Mouse (Mus musculus) lung, embryonic 14.5 days (tissue): ENCODE measurements around the gene Tmem131. TPM values are rescaled to one million over a fixed set of nuclear protein-coding genes. Genes with fewer than 3 reads are reported as not detected.

Source experiments
- ATAC-seq: fragments of 200-750 bp; cut with Nextera tagmentation; 2 replicates; pipeline ENCODE4 v1.8.0; 2017; ENCODE audit warnings: mild to moderate bottlenecking, moderate TSS enrichment, moderate library complexity; ENCODE audit not compliant: insufficient read depth
- DNase-seq: peaks from one replicate; pipeline ENCODE4 v3.0.0-alpha.2; 2015
- H3K27ac ChIP-seq: fragments of 300-500 bp; sonication (generic); 2 replicates; pipeline ENCODE4 v1.5.1; 2014; ENCODE audit warnings: low read depth, mild to moderate bottlenecking, moderate library complexity
- H3K27me3 ChIP-seq: fragments of 300-500 bp; sonication (generic); 2 replicates; pipeline ENCODE4 v1.6.1; 2014; ENCODE audit warnings: low read length, control low read depth; ENCODE audit not compliant: insufficient read depth
- H3K36me3 ChIP-seq: fragments of 300-500 bp; sonication (generic); 2 replicates; pipeline ENCODE4 v1.6.1; 2014; ENCODE audit warnings: control low read depth; ENCODE audit not compliant: insufficient read depth
- H3K4me1 ChIP-seq: fragments of 300-500 bp; sonication (generic); 2 replicates; pipeline ENCODE4 v1.6.1; 2014; ENCODE audit warnings: antibody characterized with exemption, control low read depth; ENCODE audit not compliant: insufficient read depth
- H3K4me2 ChIP-seq: fragments of 300-500 bp; sonication (generic); 2 replicates; pipeline ENCODE4 v1.6.1; 2014; ENCODE audit warnings: mild to moderate bottlenecking
- H3K4me3 ChIP-seq: fragments of 300-500 bp; sonication (generic); 2 replicates; pipeline ENCODE4 v1.5.1; 2014; ENCODE audit warnings: low read depth, low read length
- H3K9ac ChIP-seq: fragments of 300-500 bp; sonication (generic); 2 replicates; pipeline ENCODE4 v1.6.1; 2014
- H3K9me3 ChIP-seq: fragments of 300-500 bp; sonication (generic); 2 replicates; pipeline ENCODE4 v1.6.1; 2016; ENCODE audit warnings: low read depth, low read length, control low read depth
- CTCF ChIP-seq: IDR thresholded peaks from 2 replicates; pipeline ENCODE4 v1.5.1; 2016; ENCODE audit warnings: antibody characterized with exemption, low read depth
- WGBS: fragments of 180-500 bp; shearing (Covaris S2); extraction: QIAGEN DNeasy Blood & Tissue Kit; methylation state at CpG from one replicate; pipeline ENCODE4 v1.1.7; 2014; 5-methylcytosine and 5-hydroxymethylcytosine counted together
- polyA plus RNA-seq: library from polyadenylated mRNA; unstranded; fragments of >200 nt; fragmentation: Nextera tagmentation; extraction: Ambion mirVana; gene quantifications from 2 replicates; pipeline ENCODE4 v1.2.1, GENCODE M21; 2014

Gene Tmem131
- polyA plus RNA-seq, 1 experiment from 2014 or later: 18.4 TPM

DNA sequence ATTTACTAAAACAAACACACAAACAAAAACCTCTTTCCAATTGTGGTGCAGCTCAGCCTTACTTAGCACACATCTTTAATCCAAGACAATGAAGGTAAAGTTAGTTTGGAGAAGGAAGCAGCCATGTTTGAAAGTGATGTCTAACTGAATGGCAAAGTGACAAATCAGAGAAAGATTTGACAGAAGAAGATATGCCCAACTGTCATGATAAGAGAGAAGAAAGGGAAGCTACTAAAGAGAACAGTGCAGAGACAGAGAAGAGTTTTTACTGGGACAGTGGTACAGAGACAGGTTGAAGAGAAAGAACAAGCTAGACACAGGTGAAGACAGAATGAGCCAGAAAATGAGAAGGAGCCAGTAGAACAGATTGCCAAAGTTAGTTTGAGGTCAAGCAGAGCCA lies 19.6 kb downstream of the Tmem131 start:
- no peak for TF ChIP-seq CTCF
- Histone ChIP-seq H3K4me2 (no peak overlapping the region), H3K36me3 (no peaks in the 10 kb centered on the region), H3K9ac (no peak overlapping the region), H3K4me1 (peaks cover 25% of the 10 kb centered on the region), H3K27me3 (no peaks in the 10 kb centered on the region), H3K9me3 (no peaks in the 10 kb centered on the region), H3K27ac (no peak overlapping the region), H3K4me3 (no peak overlapping the region)
- ATAC-seq (no peak), DNase-seq (no peak)

DNA sequence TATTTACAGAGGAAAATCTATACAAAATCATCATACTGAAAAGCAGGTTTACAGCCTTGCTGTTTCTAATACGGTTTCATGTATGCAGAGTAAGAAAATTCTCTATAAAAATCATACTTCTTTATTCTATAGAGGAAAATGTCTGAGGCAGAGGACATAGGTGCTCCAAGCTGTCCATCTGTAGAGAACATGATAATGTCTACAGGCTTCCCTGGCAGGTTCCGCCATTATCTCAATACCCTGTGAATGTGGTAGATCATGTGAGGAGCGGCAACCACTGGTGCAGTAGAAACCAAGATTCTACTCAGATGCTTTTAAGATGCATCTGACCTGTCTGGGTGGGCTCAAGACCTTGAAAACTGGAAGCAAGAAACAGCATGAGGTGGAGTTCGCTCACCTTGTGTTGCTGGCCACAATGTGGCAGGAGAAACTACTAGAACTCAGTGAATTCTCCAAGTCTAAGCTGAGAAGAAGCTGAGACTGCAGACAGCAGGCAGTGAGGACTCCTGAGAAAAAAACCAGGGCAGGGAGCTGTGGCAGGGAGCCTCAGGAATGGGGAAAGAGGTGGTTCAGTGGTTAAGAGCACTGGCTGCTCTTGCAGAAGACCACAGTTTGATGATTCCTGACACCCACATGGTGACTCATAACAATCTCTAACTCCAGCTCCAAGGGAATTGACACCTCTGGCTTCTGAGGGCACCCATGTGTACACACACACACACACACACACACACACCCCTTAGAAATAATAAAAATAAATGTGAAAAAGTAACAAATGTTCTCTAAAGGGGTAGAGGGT lies 20.6 kb downstream of the Tmem131 start:
- no peak overlapping the region for H3K4me3 ChIP-seq
- no peaks in the 10 kb centered on the region for H3K9me3 ChIP-seq
- no peaks in the 10 kb centered on the region for H3K36me3 ChIP-seq
- H3K27me3 ChIP-seq: no peaks in the 10 kb centered on the region
- ATAC-seq: no peak
- no peak overlapping the region for H3K4me2 ChIP-seq
- H3K9ac ChIP-seq: no peak overlapping the region
- TF ChIP-seq CTCF: no peak
- peaks cover 25% of the 10 kb centered on the region for H3K4me1 ChIP-seq
- no peak overlapping the region for H3K27ac ChIP-seq
- DNase-seq: no peak
- 91% methylated on average over 4 of the region's 4 CpGs for WGBS

DNA sequence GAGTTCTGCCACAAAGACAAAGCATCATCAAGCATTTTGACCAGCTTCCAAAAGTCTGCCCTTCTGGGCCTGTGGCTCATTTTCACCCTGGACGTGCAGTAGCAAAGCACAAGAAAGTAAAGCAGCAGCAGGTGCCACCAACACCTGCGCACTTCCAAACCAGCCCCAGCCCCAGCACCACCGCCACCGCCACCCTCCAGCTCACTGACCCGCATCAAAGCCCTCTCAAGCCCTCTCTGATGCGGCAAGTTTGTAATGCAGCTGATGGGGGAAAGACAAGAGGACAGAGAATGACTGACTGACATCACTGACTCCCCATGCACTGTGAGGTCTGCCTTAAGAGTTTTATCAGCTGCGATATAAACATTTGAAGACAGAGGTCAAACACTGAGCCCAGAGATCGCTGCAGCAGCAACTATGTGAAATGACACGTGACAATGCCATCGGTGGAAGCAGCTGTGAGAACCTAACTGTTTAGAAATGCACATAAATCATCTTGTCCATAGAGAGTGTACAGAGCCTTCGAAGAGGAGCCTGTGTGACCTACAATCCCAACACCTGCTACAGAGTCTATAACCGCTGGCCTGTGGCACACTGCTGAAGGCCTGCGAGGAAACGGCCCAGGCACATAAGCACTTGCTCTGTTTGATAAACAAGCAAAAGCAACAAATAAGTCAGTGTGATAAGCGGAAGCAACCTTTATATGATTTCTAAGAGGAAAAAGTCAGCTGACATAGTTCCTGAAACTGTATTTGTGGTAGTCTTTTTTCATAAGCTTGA lies 21.7 kb downstream of the Tmem131 start:
- Histone ChIP-seq H3K36me3 (no peaks in the 10 kb centered on the region), H3K27me3 (no peaks in the 10 kb centered on the region), H3K27ac (no peak overlapping the region), H3K4me1 (peaks cover 25% of the 10 kb centered on the region), H3K9me3 (no peaks in the 10 kb centered on the region), H3K4me3 (no peak overlapping the region), H3K9ac (no peak overlapping the region), H3K4me2 (no peak overlapping the region)
- 26% methylated on average over 15 of the region's 15 CpGs for WGBS
- TF ChIP-seq CTCF: no peak
- DNase-seq (peak; percentile 31), ATAC-seq (no peak)

DNA sequence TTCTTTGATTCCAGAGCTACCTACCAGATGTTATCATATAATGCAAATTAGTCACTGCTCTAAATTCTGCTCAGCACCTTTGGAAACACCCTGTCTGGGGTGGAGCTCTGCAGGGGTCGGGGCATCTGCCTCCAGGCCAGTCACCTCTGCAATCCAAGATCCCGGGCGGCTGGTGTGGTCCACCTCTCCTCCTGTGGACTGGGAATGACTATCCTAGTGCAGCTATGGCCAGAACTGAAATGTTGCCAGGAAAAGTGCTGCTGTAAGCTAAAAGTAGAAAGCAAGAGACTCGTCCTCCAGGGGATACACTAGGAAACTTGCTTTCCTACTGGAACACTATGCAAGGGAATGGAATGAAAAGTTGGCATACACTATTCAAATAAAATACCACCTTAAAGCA lies 22.7 kb downstream of the Tmem131 start:
- peak overlapping the region; percentile 80 for H3K27ac ChIP-seq
- no peaks in the 10 kb centered on the region for H3K9me3 ChIP-seq
- no peak; the same call in 1 of the 2 replicates for ATAC-seq
- H3K36me3 ChIP-seq: no peaks in the 10 kb centered on the region
- H3K9ac ChIP-seq: no peak overlapping the region
- peaks cover 25% of the 10 kb centered on the region for H3K4me1 ChIP-seq
- peak; percentile 47 for DNase-seq
- no peaks in the 10 kb centered on the region for H3K27me3 ChIP-seq
- TF ChIP-seq CTCF: no peak
- H3K4me3 ChIP-seq: no peak overlapping the region
- WGBS: 31% methylated on average over 4 of the region's 4 CpGs
- H3K4me2 ChIP-seq: no peak overlapping the region

DNA sequence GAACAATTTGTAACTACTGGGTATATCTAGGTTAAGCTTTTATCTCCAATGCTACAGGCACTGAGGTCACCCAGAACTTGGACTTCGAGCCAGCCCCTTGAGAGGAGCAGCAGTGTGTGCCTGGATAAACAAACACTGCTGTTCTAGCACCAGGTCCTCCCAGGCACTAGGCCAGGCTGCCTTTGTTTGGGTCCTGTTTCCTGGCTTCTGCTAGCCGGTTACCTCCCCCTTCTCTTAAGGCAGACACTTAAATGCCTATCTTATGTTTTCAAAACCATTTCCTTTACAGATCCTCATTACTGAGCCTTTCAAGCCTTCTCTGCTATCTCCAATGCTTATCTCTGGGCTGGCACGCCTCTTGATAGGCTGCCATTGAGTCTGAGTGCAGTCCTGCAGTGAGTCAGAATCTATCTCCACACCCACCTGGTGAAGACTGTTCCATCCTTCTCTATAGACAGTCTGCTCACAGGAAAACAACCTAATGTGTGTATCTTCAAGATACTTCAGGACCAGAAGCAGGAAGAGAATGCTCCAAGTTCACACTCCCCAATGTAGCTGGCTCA lies 23.2 kb downstream of the Tmem131 start:
- H3K27ac ChIP-seq: peak overlapping the region; percentile 80
- ATAC-seq: peak; percentile 84

DNA sequence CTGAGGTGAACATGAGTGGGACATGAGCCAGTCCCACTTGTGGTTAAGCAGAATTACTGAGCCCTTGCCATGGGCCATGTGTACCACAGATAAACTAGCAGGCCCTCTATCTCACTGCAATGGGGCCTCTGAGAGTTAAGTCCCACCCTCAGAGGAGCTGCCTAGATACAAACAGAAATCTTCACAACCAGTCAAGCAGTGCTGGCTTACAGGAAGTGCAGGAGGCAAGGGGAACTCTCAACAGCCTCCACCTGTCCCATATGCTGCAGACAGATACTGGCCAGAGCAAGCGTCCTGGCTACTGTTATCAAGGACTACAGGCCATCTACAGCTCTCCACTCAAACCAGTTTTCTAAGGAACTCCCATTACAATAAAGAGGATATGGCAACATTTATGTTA lies 23.7 kb downstream of the Tmem131 start:
- H3K4me2 ChIP-seq: no peak overlapping the region
- 22% methylated on average over 1 of the region's 1 CpGs for WGBS

More for the DNA sequence above, 23.2 kb downstream of the Tmem131 start:
- peak; percentile 77 for DNase-seq
- Histone ChIP-seq H3K36me3 (no peaks in the 10 kb centered on the region), H3K4me1 (peaks cover 25% of the 10 kb centered on the region), H3K4me2 (no peak overlapping the region), H3K4me3 (no peak overlapping the region), H3K9ac (no peak overlapping the region), H3K27me3 (no peaks in the 10 kb centered on the region), H3K9me3 (no peaks in the 10 kb centered on the region)
- WGBS: 8% methylated on average over 3 of the region's 3 CpGs
- no peak for TF ChIP-seq CTCF

DNA sequence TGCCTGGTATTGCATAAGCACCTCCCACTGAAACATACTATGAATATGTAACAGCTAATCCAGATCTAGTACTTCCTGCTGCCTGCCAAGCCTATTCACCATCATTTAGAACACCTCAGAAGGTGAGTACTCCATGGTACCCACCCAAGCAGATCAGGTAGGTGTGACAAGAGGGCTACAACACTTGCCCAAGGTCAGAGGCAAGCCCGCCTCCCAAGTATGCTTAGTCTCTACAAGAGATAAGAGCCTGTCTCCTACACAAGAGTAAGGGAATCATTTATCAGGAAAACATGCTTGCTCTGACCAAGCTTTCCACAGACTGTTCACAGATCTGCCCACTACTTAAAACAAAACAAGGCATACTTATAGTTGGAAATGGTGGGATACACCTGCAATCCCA lies 26.0 kb downstream of the Tmem131 start:
- Histone ChIP-seq H3K4me2 (no peak overlapping the region), H3K27me3 (no peaks in the 10 kb centered on the region), H3K36me3 (no peaks in the 10 kb centered on the region), H3K4me1 (peaks cover 25% of the 10 kb centered on the region), H3K4me3 (no peak overlapping the region), H3K9me3 (no peaks in the 10 kb centered on the region), H3K9ac (no peak overlapping the region), H3K27ac (no peak overlapping the region)
- ATAC-seq: no peak
- no peak for TF ChIP-seq CTCF
- WGBS: 74% methylated on average over 1 of the region's 1 CpGs
- DNase-seq: no peak

More for the DNA sequence above, 23.7 kb downstream of the Tmem131 start:
- no peaks in the 10 kb centered on the region for H3K27me3 ChIP-seq
- DNase-seq: no peak
- H3K4me1 ChIP-seq: peaks cover 25% of the 10 kb centered on the region
- H3K9ac ChIP-seq: no peak overlapping the region
- H3K9me3 ChIP-seq: no peaks in the 10 kb centered on the region
- peak overlapping the region; percentile 80 for H3K27ac ChIP-seq
- TF ChIP-seq CTCF: no peak
- H3K36me3 ChIP-seq: no peaks in the 10 kb centered on the region
- H3K4me3 ChIP-seq: no peak overlapping the region
- peak; percentile 81 for ATAC-seq
